Mouse (Mus musculus): ENCODE measurements at regions not wholly inside any gene's neighbourhood (a gene's known extent, or its start where the extent isn't known, plus 50 kb on each side); places are given as distances from the start of the nearest gene placed in this dataset.
A peak's percentile ranks its signal among the peaks of the same experiment; 100 is the strongest.

- Histone ChIP-seq H3K36me3 (ENCODE audit: control insufficient read depth, insufficient read depth, low read length, poor library complexity, severe bottlenecking) (no peaks in the 10 kb centered on the region), H3K9ac (ENCODE audit: insufficient read depth, low read depth, low read length, poor library complexity, severe bottlenecking) (no peak overlapping the region), H3K27ac (ENCODE audit: insufficient read depth, low read depth, low read length, poor library complexity, severe bottlenecking) (no peak overlapping the region), H3K4me3 (ENCODE audit: insufficient read depth in 1 of 2, low read depth in 1 of 2, low read length in 2 of 2, poor library complexity in 1 of 2, severe bottlenecking in 1 of 2) (no peak overlapping the region), H3K4me1 (ENCODE audit: control insufficient read depth in 2 of 2, insufficient read depth in 2 of 2, low read length in 2 of 2, poor library complexity in 1 of 2) (no peaks in the 10 kb centered on the region), H3K9me3 (ENCODE audit: control insufficient read depth, insufficient read depth, low read depth, low read length) (no peaks in the 10 kb centered on the region)
- peak; percentile 60 for DNase-seq (ENCODE audit: low read depth, low spot score)
- in situ Hi-C loops (cut with MboI; ENCODE audit: low sequenced_read_pairs in 2 of 2, unreplicated experiment in 2 of 2) = no loop called here
- no peak for TF ChIP-seq ZNF384 (IDR thresholded peaks at IDR 0.05; ENCODE audit: low read depth, low read length)
- TF ChIP-seq ZC3H11A (IDR thresholded peaks at IDR 0.05; ENCODE audit: borderline replicate concordance, low read depth, low read length) = no peak
- TF ChIP-seq MAFK (IDR thresholded peaks at IDR 0.05; ENCODE audit: insufficient read depth, low read depth, low read length) = no peak
- TF ChIP-seq HCFC1 (IDR thresholded peaks at IDR 0.05; ENCODE audit: borderline replicate concordance, insufficient read depth, low read length) = no peak
Measured at GRCm38 (mm10) chr10:98748856-98749583, 165.2 kb upstream of the Atp2b1 start.

DNA sequence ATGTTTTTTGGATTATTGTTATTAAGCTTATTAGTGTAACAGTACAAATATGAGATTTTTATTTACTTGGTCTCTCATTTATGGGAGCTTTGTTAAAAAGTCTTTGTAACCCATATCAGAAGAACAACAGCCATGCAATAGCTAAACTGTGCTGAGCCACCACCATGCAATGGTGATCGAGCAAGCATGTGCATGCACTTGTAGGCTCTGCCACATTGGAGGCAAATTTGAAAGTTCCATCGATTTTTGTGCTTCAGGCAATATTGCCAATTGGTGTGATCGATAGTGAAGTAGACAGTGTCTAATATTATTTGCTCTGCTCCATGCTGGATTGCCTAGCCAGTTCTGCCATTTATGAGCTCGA, 164.6 kb upstream of the Atp2b1 start:
- Histone ChIP-seq H3K27ac (ENCODE audit: insufficient read depth, low read depth, low read length, poor library complexity, severe bottlenecking) (no peak overlapping the region), H3K4me1 (ENCODE audit: control insufficient read depth in 2 of 2, insufficient read depth in 2 of 2, low read length in 2 of 2, poor library complexity in 1 of 2) (no peaks in the 10 kb centered on the region), H3K9me3 (ENCODE audit: control insufficient read depth, insufficient read depth, low read depth, low read length) (no peaks in the 10 kb centered on the region), H3K9ac (ENCODE audit: insufficient read depth, low read depth, low read length, poor library complexity, severe bottlenecking) (no peak overlapping the region), H3K4me3 (ENCODE audit: insufficient read depth in 1 of 2, low read depth in 1 of 2, low read length in 2 of 2, poor library complexity in 1 of 2, severe bottlenecking in 1 of 2) (no peak overlapping the region), H3K36me3 (ENCODE audit: control insufficient read depth, insufficient read depth, low read length, poor library complexity, severe bottlenecking) (no peaks in the 10 kb centered on the region)
- in situ Hi-C loops (cut with MboI; ENCODE audit: low sequenced_read_pairs in 2 of 2, unreplicated experiment in 2 of 2) = no loop called here
- DNase-seq (ENCODE audit: low read depth, low spot score) = no peak
- TF ChIP-seq ZNF384 (IDR thresholded peaks at IDR 0.05; ENCODE audit: low read depth, low read length) (no peak), HCFC1 (IDR thresholded peaks at IDR 0.05; ENCODE audit: borderline replicate concordance, insufficient read depth, low read length) (no peak), ZC3H11A (IDR thresholded peaks at IDR 0.05; ENCODE audit: borderline replicate concordance, low read depth, low read length) (no peak), MAFK (IDR thresholded peaks at IDR 0.05; ENCODE audit: insufficient read depth, low read depth, low read length) (no peak), CHD2 (IDR thresholded peaks at IDR 0.05; ENCODE audit: low read depth, low read length) (no peak)

DNA sequence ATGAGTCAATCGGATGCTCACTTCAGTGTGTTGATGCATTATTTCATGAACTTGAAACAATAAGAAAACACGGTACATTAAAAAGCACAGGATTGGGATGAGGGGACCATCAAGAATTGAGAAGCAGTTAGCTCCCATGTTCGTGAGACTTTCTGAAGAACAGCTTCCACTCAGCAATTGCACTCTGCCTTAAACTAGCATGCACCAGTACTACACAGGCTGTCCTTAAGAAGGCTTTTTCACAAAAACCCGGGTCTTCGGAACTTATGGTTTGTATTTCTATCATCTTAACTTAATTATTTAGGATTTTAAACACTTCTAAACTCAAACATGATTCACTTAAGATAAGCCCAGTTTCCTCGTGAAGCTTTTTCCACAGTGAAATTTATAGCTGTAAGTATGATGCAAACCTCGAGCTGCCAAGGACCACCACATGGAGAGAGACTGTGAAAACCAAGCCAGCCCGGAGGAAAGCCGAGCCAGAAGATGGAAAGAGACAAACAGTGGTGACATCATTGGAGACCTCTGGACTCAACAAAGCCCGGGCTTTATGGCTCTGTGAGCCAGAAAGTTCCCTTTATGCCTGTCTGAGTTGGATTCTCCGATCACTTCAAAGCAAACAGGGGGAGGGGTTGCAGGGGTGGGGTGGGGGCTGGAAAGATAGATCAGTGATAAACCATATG, 162.7 kb upstream of the Atp2b1 start:
- DNase-seq (ENCODE audit: low read depth, low spot score) = no peak
- TF ChIP-seq ZC3H11A (IDR thresholded peaks at IDR 0.05; ENCODE audit: borderline replicate concordance, low read depth, low read length) (no peak), CHD2 (IDR thresholded peaks at IDR 0.05; ENCODE audit: low read depth, low read length) (no peak)
- in situ Hi-C loops (cut with MboI; ENCODE audit: low sequenced_read_pairs in 2 of 2, unreplicated experiment in 2 of 2) = no loop called here

DNA sequence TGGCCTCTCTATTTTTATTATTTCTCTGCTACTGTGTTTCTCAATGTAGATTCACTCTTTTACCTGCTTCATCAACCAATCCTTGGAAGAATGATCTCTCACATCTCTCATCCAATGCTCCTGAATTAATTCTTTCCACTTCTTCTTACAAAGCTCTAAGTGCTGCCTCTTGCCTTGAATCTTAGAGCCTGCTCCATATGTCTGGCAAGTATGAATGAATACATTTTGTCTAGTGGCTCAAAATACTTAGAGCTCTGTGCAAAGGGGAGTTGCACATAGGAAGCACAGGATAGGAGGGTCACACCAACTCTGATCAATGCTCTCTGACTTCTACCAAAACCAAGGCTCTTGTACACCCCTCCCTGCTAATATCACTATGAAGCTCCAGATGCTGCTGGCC, 153.1 kb upstream of the Atp2b1 start:
- no peaks in the 10 kb centered on the region for H3K9me3 ChIP-seq (ENCODE audit: control insufficient read depth, insufficient read depth, low read depth, low read length)

More for the DNA sequence above, 162.7 kb upstream of the Atp2b1 start:
- Histone ChIP-seq H3K36me3 (ENCODE audit: control insufficient read depth, insufficient read depth, low read length, poor library complexity, severe bottlenecking) (no peaks in the 10 kb centered on the region), H3K9ac (ENCODE audit: insufficient read depth, low read depth, low read length, poor library complexity, severe bottlenecking) (no peak overlapping the region), H3K4me3 (ENCODE audit: insufficient read depth in 1 of 2, low read depth in 1 of 2, low read length in 2 of 2, poor library complexity in 1 of 2, severe bottlenecking in 1 of 2) (no peak overlapping the region), H3K4me1 (ENCODE audit: control insufficient read depth in 2 of 2, insufficient read depth in 2 of 2, low read length in 2 of 2, poor library complexity in 1 of 2) (no peaks in the 10 kb centered on the region), H3K27ac (ENCODE audit: insufficient read depth, low read depth, low read length, poor library complexity, severe bottlenecking) (no peak overlapping the region), H3K9me3 (ENCODE audit: control insufficient read depth, insufficient read depth, low read depth, low read length) (no peaks in the 10 kb centered on the region)

More for the DNA sequence above, 153.1 kb upstream of the Atp2b1 start:
- no peak for TF ChIP-seq MAFK (IDR thresholded peaks at IDR 0.05; ENCODE audit: insufficient read depth, low read depth, low read length)
- TF ChIP-seq ZNF384 (IDR thresholded peaks at IDR 0.05; ENCODE audit: low read depth, low read length) = no peak
- DNase-seq (ENCODE audit: low read depth, low spot score) = no peak
- Histone ChIP-seq H3K4me3 (ENCODE audit: insufficient read depth in 1 of 2, low read depth in 1 of 2, low read length in 2 of 2, poor library complexity in 1 of 2, severe bottlenecking in 1 of 2) (no peak overlapping the region), H3K4me1 (ENCODE audit: control insufficient read depth in 2 of 2, insufficient read depth in 2 of 2, low read length in 2 of 2, poor library complexity in 1 of 2) (no peaks in the 10 kb centered on the region), H3K9ac (ENCODE audit: insufficient read depth, low read depth, low read length, poor library complexity, severe bottlenecking) (no peak overlapping the region), H3K27ac (ENCODE audit: insufficient read depth, low read depth, low read length, poor library complexity, severe bottlenecking) (no peak overlapping the region), H3K36me3 (ENCODE audit: control insufficient read depth, insufficient read depth, low read length, poor library complexity, severe bottlenecking) (no peaks in the 10 kb centered on the region)
- in situ Hi-C loops (cut with MboI; ENCODE audit: low sequenced_read_pairs in 2 of 2, unreplicated experiment in 2 of 2) = no loop called here
